Mouse (Mus musculus) small intestine, adult 2 months (tissue): ENCODE measurements around the gene Fto. TPM values are rescaled to one million over a fixed set of nuclear protein-coding genes. Genes with fewer than 3 reads are reported as not detected.

Source experiments
- H3K27ac ChIP-seq: fragments of 200-500 bp; 2 replicates; pipeline ENCODE4 v1.5.1; 2012; ENCODE audit warnings: low read depth, low read length, control low read depth, inconsistent platforms; ENCODE audit not compliant: insufficient read depth
- H3K27me3 ChIP-seq: fragments of 200-500 bp; 2 replicates; pipeline ENCODE4 v1.6.1; 2012; ENCODE audit warnings: mild to moderate bottlenecking, moderate library complexity, low read length, inconsistent platforms; ENCODE audit not compliant: control insufficient read depth, insufficient read depth
- H3K36me3 ChIP-seq: fragments of 200-500 bp; 2 replicates; pipeline ENCODE4 v1.6.1; 2012; ENCODE audit warnings: mild to moderate bottlenecking, low read length, control low read depth, inconsistent platforms; ENCODE audit not compliant: control insufficient read depth, insufficient read depth
- H3K4me1 ChIP-seq: fragments of 200-500 bp; 2 replicates; pipeline ENCODE4 v1.6.1; 2012; ENCODE audit warnings: low read length, inconsistent platforms, mixed read lengths; ENCODE audit not compliant: control insufficient read depth, insufficient read depth, insufficient read length
- H3K4me3 ChIP-seq: fragments of 200-500 bp; 2 replicates; pipeline ENCODE4 v1.5.1; 2012; ENCODE audit warnings: low read depth, mild to moderate bottlenecking, control low read depth, inconsistent platforms, low read length, moderate library complexity
- CTCF ChIP-seq: fragments of 200-500 bp; IDR thresholded peaks from 2 replicates; pipeline ENCODE4 v1.5.1; 2012; ENCODE audit warnings: low read depth, mild to moderate bottlenecking, control low read depth, inconsistent platforms, low read length, moderate library complexity, mixed read lengths; ENCODE audit not compliant: insufficient replicate concordance, insufficient read length; ENCODE audit errors: extremely low read depth
- POLR2A ChIP-seq: fragments of 200-500 bp; IDR thresholded peaks from 2 replicates; pipeline ENCODE4 v1.6.1; 2012; ENCODE audit warnings: low read depth, mild to moderate bottlenecking, control low read depth, inconsistent platforms, low read length, moderate library complexity
- WGBS: fragments of 180-500 bp; shearing (Covaris S2); methylation state at CpG from one replicate; pipeline ENCODE4 v1.1.7; 2018; 5-methylcytosine and 5-hydroxymethylcytosine counted together
- polyA plus RNA-seq: library from polyadenylated mRNA; depleted of rRNA; stranded (reverse); fragments of >200 nt; gene quantifications from 2 replicates; pipeline ENCODE4 v1.2.3, GENCODE M21; 2012

The Fto gene
- polyA plus RNA-seq, 1 experiment, result 7.3 TPM

DNA sequence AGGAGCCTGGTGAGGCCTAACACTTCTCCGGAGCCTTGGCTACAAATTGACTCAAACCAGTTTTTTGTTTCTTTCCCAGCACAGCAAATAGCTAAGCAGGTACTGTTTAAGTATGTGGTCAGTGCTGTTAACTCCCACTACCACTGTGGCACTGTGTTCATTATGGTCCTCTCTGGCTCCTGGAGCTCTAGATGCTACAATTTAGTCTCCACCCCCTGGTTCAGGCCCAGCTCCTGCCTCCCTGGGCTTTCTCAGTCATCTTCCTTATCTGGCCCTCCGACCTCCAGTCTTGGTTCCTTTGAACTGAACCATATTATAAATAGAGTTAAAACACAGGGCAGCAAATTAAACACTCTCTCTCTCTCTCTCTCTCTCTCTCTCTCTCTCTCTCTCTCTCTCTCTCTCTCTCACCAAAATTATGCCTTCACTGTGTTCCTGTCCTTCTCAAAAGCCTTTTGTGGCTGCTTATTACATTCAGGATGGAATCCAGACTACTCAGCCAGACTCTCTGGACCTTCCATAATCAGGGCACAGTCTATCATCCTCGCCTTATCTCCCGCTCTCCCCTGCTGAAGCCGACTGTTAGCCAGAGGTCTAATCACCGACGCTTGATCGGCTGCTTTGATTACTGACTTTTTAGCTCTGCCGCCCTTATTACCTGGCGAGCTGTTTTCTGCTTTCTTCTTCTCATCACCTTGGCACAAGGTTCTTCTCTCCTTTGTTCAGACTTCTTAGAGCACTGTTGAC is 67.6 kb downstream of the Fto start:
- 31% methylated on average over 10 of the region's 10 CpGs for WGBS
- no peaks in the 10 kb centered on the region for H3K36me3 ChIP-seq
- no peak overlapping the region for H3K4me3 ChIP-seq
- TF ChIP-seq CTCF (no peak), POLR2A (no peak)
- H3K27ac ChIP-seq, result no peak overlapping the region
- no peaks in the 10 kb centered on the region for H3K27me3 ChIP-seq
- peaks cover 7% of the 10 kb centered on the region for H3K4me1 ChIP-seq

DNA sequence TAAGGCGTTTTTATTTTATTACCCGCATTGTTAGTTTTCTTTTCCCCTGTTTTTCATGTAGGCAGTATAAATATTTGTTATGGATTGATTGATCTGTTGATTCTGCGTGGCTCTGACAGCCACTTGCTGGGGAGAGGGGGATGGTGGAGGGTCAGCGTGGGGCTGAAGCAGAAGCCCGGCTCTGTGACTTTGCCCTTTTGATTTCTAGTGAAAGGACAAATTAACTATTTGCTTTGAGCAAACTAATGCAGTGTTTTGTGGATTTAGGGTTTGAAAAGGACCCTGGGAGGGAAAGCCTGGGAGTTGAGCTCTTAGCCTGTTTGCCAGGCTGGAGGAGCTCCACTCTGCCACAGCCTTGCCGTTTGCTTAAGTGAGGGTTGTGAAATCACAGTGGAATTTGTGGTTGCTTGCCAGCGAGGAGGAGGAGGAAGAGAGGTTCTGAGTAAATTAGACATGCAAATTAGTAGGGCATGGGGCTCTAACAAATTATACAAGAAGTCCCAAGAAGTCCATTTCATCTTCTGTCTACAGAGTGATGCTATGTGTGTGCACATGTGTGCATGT is 68.3 kb downstream of the Fto start:
- no peak for TF ChIP-seq CTCF
- no peak for TF ChIP-seq POLR2A
- no peaks in the 10 kb centered on the region for H3K27me3 ChIP-seq
- no peak overlapping the region; the same call in 1 of the 2 replicates for H3K27ac ChIP-seq
- peaks cover 7% of the 10 kb centered on the region for H3K4me1 ChIP-seq
- no peak overlapping the region for H3K4me3 ChIP-seq
- WGBS, result 16% methylated on average over 7 of the region's 7 CpGs
- no peaks in the 10 kb centered on the region for H3K36me3 ChIP-seq

DNA sequence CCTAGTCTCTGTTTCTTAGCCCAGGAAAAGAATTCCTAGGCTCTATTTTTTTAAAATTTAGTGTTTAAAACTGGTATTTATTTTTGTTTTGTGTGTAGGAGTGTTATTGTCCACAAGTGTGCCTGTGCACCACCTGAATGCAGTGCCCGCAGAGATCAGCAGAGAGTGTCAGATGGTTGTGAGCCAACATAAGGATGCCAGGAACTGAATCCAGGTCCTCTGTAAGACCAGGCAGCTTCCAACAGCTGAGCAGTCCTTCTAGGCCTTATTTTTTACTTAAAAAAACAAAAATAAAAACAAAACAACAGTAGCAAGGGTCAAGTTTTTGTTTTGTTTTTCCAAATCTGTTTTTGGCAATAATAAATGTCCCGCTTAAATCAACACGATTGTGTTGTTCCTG is 69.9 kb downstream of the Fto start:
- Histone ChIP-seq H3K27me3 (no peaks in the 10 kb centered on the region), H3K36me3 (no peaks in the 10 kb centered on the region), H3K4me1 (peaks cover 7% of the 10 kb centered on the region), H3K4me3 (no peak overlapping the region), H3K27ac (no peak overlapping the region)
- TF ChIP-seq CTCF (no peak), POLR2A (no peak)
- 79% methylated on average over 3 of the region's 3 CpGs for WGBS

DNA sequence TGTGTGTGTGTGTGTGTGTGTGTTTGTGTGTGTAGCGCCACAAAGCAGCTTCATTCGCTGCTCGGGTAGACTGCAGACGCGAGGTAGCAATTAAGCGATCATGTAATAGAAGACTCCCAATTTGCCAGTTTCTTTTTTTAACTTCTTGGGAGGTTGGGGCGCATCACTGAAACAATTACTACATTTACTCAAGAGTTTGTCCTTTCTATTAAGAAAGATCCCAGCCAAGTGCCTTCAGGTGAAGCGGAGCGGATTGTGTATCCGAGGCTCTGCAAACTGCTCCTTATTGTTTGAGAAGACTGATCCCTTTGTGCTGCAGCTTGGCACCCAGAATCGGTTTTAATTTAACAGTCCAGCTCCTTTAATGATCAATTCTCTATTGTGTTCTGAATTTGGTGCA is 70.5 kb downstream of the Fto start:
- 84% methylated on average over 11 of the region's 11 CpGs for WGBS
- peaks cover 7% of the 10 kb centered on the region for H3K4me1 ChIP-seq
- H3K27ac ChIP-seq, result no peak overlapping the region
- H3K36me3 ChIP-seq, result no peaks in the 10 kb centered on the region
- TF ChIP-seq CTCF (no peak), POLR2A (no peak)
- H3K27me3 ChIP-seq, result no peaks in the 10 kb centered on the region
- H3K4me3 ChIP-seq, result no peak overlapping the region

DNA sequence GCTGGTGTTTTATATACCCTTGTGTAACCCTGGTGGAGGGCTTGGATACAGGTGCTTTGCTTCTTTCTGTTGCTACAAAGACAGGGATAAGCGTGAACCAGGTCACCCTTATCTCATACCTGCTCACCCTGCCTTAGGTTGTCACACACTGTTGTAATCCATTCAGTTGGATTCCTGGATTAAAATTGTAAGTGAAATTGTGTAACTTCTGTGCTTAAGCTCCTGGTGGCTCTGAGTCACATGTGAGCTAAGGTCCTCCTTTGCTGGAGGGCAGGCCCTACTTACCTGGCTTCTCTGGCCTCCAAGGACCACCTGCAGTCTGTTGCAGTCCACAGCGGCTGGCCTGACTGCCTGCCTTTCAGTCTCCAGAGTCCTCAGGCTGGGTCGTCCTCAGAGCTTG is 71.1 kb downstream of the Fto start:
- WGBS, result 96% methylated on average over 3 of the region's 3 CpGs
- Histone ChIP-seq H3K27me3 (no peaks in the 10 kb centered on the region), H3K27ac (no peak overlapping the region), H3K36me3 (no peaks in the 10 kb centered on the region), H3K4me1 (peaks cover 7% of the 10 kb centered on the region), H3K4me3 (no peak overlapping the region)
- no peak for TF ChIP-seq POLR2A
- no peak for TF ChIP-seq CTCF

DNA sequence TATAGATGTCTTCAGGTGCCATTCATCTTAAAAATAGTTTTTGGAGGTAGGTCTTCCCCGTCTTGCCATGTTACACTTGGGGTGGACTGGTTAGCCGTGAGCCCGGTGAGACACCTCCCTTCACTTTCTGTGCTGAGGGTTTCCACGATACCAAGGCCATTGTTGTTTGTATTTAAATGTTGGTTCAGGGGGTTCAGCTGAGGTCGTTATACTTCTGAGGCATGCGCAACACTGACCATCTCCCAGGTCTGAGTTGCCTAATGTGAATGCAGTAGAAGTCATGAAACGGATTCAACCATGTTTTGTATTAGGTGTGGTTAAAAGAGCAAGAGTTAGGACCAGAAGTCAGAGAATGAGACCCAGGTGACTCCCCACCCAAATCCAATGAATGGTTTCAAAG is 72.5 kb downstream of the Fto start:
- whole genome bisulfite sequencing, result 88% methylated on average over 7 of the region's 7 CpGs
- H3K36me3 ChIP-seq, result no peaks in the 10 kb centered on the region
- H3K4me3 ChIP-seq, result no peak overlapping the region
- H3K27me3 ChIP-seq, result no peaks in the 10 kb centered on the region
- peaks cover 6% of the 10 kb centered on the region for H3K4me1 ChIP-seq
- TF ChIP-seq POLR2A (no peak), CTCF (no peak)
- no peak overlapping the region for H3K27ac ChIP-seq

DNA sequence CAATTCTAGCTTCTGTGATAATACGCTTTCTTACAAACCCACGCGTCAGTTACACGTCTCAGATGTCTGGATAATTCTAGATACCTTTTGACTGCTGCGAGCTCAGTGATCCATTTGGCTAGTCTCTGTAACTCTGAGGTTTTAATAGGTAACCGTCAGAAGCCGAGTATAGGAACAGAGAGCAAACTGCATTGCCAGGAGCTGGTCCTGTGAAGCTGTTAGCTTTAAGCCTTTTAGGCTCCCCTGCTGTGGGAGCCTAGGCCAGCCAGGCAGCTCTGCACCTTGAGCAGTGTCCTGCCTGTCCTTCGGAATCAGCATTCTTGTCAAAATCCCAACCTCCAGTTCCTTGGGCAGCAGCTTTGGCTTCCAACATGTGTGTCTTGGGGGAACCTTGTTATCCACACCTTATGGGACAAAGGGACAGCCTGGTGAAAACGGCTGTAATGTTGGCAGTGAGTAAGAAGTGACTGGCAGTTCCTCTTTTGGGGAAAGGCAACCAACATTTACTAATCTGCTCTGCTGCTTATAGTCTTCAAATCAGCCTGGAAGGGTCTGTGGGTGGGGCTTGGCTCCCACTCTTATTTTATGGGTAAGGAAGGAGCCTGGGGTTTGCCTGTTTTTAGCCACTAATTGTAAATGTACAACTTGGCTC is 77.2 kb downstream of the Fto start:
- no peaks in the 10 kb centered on the region for H3K36me3 ChIP-seq
- no peaks in the 10 kb centered on the region for H3K27me3 ChIP-seq
- TF ChIP-seq POLR2A, result no peak
- no peak for TF ChIP-seq CTCF
- H3K4me3 ChIP-seq, result no peak overlapping the region
- 82% methylated on average over 9 of the region's 9 CpGs for WGBS
- H3K4me1 ChIP-seq, result peaks cover 15% of the 10 kb centered on the region; the same call in 1 of the 2 replicates
- H3K27ac ChIP-seq, result no peak overlapping the region
